Mouse (Mus musculus): Measurements from ENCODE around the gene Crhbp.

Crhbp gene

GRCm38 (mm10) chr13:95444824-95445223 lies at the start of gene Crhbp:
TSS of gene Crhbp (minus strand) at chr13:95444924.
- DNase-seq (ENCODE audit: low spot score) = no peak

GRCm38 (mm10) chr13:95493296-95493695 lies 48.6 kb upstream of the Crhbp start:
- no peak for DNase-seq (ENCODE audit: low spot score)

- DNase-seq (ENCODE audit: low spot score) = no peak
Observed at GRCm38 (mm10) chr13:95491327-95491726, 46.6 kb upstream of the Crhbp start.

GRCm38 (mm10) chr13:95484664-95485063 lies 39.9 kb upstream of the Crhbp start:
- DNase-seq (ENCODE audit: low spot score) = no peak

GRCm38 (mm10) chr13:95481428-95481827 lies 36.7 kb upstream of the Crhbp start:
- DNase-seq (ENCODE audit: low spot score) = peak; percentile 54

GRCm38 (mm10) chr13:95478671-95479413 lies 34.1 kb upstream of the Crhbp start, which contains the start of gene S100z:
TSS of gene S100z (minus strand) at chr13:95478721.
- DNase-seq (ENCODE audit: low spot score) = no peak

GRCm38 (mm10) chr13:95477173-95477572 lies 32.4 kb upstream of the Crhbp start:
- no peak for DNase-seq (ENCODE audit: low spot score)

GRCm38 (mm10) chr13:95475124-95475523 lies 30.4 kb upstream of the Crhbp start:
- no peak for DNase-seq (ENCODE audit: low spot score)

GRCm38 (mm10) chr13:95474294-95474693 lies 29.6 kb upstream of the Crhbp start:
- DNase-seq (ENCODE audit: low spot score) = no peak

- no peak for DNase-seq (ENCODE audit: low spot score)
Observed at GRCm38 (mm10) chr13:95470970-95471369, 26.2 kb upstream of the Crhbp start.

GRCm38 (mm10) chr13:95451529-95451928 lies 6.8 kb upstream of the Crhbp start:
- no peak for DNase-seq (ENCODE audit: low spot score)

GRCm38 (mm10) chr13:95450636-95451210 lies 6.0 kb upstream of the Crhbp start:
- DNase-seq (ENCODE audit: low spot score) = no peak

- no peak for DNase-seq (ENCODE audit: low spot score)
Observed at GRCm38 (mm10) chr13:95449730-95450129, 5.0 kb upstream of the Crhbp start.

- no peak for DNase-seq (ENCODE audit: low spot score)
Observed at GRCm38 (mm10) chr13:95444291-95444690, 433 bp downstream of the Crhbp start.

GRCm38 (mm10) chr13:95443376-95444233 lies 1.1 kb downstream of the Crhbp start:
- no peak for DNase-seq (ENCODE audit: low spot score)

- DNase-seq (ENCODE audit: low spot score) = no peak
Observed at GRCm38 (mm10) chr13:95442901-95443300, 1.8 kb downstream of the Crhbp start.

GRCm38 (mm10) chr13:95439569-95439968 lies 5.2 kb downstream of the Crhbp start:
- no peak for DNase-seq (ENCODE audit: low spot score)

- DNase-seq (ENCODE audit: low spot score) = no peak
Observed at GRCm38 (mm10) chr13:95431760-95432159, 13.0 kb downstream of the Crhbp start.

- no peak for DNase-seq (ENCODE audit: low spot score)
Observed at GRCm38 (mm10) chr13:95427499-95427898, 17.2 kb downstream of the Crhbp start.

GRCm38 (mm10) chr13:95426421-95426820 lies 18.3 kb downstream of the Crhbp start:
- no peak for DNase-seq (ENCODE audit: low spot score)

GRCm38 (mm10) chr13:95425484-95425883 lies 19.2 kb downstream of the Crhbp start:
- DNase-seq (ENCODE audit: low spot score) = no peak

GRCm38 (mm10) chr13:95424932-95425331 lies 19.8 kb downstream of the Crhbp start:
- DNase-seq (ENCODE audit: low spot score) = no peak
